Mouse (Mus musculus) lung, postnatal 0 days (tissue): ENCODE results near the gene Lztr1.

ENCODE experiments used
- CTCF ChIP-seq: IDR thresholded peaks from 2 replicates; pipeline ENCODE4 v1.5.1; 2016; ENCODE audit warnings: antibody characterized with exemption, mild to moderate bottlenecking
- EP300 ChIP-seq: IDR thresholded peaks from 2 replicates; pipeline ENCODE4 v1.6.1; 2016; ENCODE audit warnings: antibody characterized with exemption, mild to moderate bottlenecking, control low read depth

DNA sequence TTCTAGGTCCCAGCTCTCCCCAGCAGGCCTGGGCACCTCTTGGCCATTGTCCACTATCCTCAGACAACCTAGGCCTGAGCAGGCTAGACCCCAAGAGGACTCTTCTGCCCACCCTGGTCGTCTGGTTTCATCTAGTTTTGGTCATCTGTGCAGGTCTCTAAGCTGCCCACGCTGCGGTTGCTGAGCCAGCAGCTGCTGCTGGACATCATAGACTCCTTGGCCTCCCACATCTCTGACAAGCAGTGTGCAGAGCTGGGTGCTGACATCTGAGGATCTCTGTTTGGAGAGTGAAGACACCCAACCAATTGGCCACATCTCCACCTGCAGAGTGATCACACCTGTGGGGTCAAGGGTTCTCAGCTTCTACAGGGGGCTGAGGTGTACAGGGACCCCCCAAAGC, 17.0 kb downstream of the Lztr1 start:
- TF ChIP-seq CTCF (no peak), EP300 (no peak)
